Mouse (Mus musculus) heart, adult 2 months (tissue): ENCODE results near the gene Uba7. TPM values are rescaled to one million over a fixed set of nuclear protein-coding genes. Genes with fewer than 3 reads are reported as not detected.

Experiments
- DNase-seq, 2 experiments: peaks; one replicate each; pipeline ENCODE4 v3.0.0; 2021
- H3K27ac ChIP-seq: fragments of 200-600 bp; 2 replicates; pipeline ENCODE4 v1.8.1; 2022
- H3K27me3 ChIP-seq: fragments of 200-500 bp; 2 replicates; pipeline ENCODE4 v1.6.1; 2012; ENCODE audit warnings: mild to moderate bottlenecking, low read length, inconsistent platforms, mixed read lengths; ENCODE audit not compliant: control insufficient read depth, insufficient read depth
- H3K36me3 ChIP-seq: fragments of 200-500 bp; 2 replicates; pipeline ENCODE4 v1.6.1; 2012; ENCODE audit warnings: low read length, inconsistent platforms; ENCODE audit not compliant: control insufficient read depth, insufficient read depth
- H3K4me1 ChIP-seq: fragments of 200-500 bp; 2 replicates; pipeline ENCODE4 v1.6.1; 2011; ENCODE audit warnings: low read length; ENCODE audit not compliant: control insufficient read depth, insufficient read depth
- H3K4me3 ChIP-seq: fragments of 200-600 bp; 2 replicates; pipeline ENCODE4 v1.8.1; 2022
- H3K79me2 ChIP-seq: fragments of 200-500 bp; replicated peaks from 2 replicates; pipeline ENCODE4 v1.6.1; 2012; ENCODE audit warnings: mild to moderate bottlenecking, inconsistent platforms, low read length, moderate library complexity, mixed read lengths; ENCODE audit not compliant: control insufficient read depth, insufficient read depth
- H3K9ac ChIP-seq: fragments of 200-500 bp; 2 replicates; pipeline ENCODE4 v1.6.1; 2012; ENCODE audit warnings: low read depth, mild to moderate bottlenecking, control low read depth, inconsistent platforms, low read length, mixed read lengths
- CTCF ChIP-seq: fragments of 200-600 bp; IDR thresholded peaks from 2 replicates; pipeline ENCODE4 v1.8.1; 2022; ENCODE audit warnings: antibody characterized with exemption, mild to moderate bottlenecking, moderate library complexity
- EP300 ChIP-seq: fragments of 200-500 bp; IDR thresholded peaks from 2 replicates; pipeline ENCODE4 v1.6.1; 2011; ENCODE audit warnings: low read depth, low read length, control low read depth; ENCODE audit not compliant: insufficient read depth
- POLR2A ChIP-seq: fragments of 200-500 bp; IDR thresholded peaks from 2 replicates; pipeline ENCODE4 v1.6.1; 2011; ENCODE audit warnings: mild to moderate bottlenecking, low read depth, low read length, control low read depth; ENCODE audit not compliant: insufficient read depth
- WGBS: fragments of 180-500 bp; shearing (Covaris S2); methylation state at CpG from one replicate; pipeline ENCODE4 v1.1.7; 2018; 5-methylcytosine and 5-hydroxymethylcytosine counted together
- intact Hi-C: fragments of 180-260 bp; cut with DNase I; formaldehyde crosslinking; loops from one replicate; pipeline ENCODE4 v1.15.1; 2025
- polyA plus RNA-seq: library from polyadenylated mRNA; depleted of rRNA; stranded (reverse); fragments of >200 nt; gene quantifications from 2 replicates; pipeline ENCODE4 v1.2.3, GENCODE M21; 2012
- total RNA-seq, 2 experiments: library from RNA; stranded (reverse); gene quantifications; 2 replicates each; pipeline ENCODE4 v1.2.3; 2021

Uba7 gene
- total and polyA plus RNA-seq, 3 experiments: 13.4 to 53.2 (median 15.7) TPM

DNA sequence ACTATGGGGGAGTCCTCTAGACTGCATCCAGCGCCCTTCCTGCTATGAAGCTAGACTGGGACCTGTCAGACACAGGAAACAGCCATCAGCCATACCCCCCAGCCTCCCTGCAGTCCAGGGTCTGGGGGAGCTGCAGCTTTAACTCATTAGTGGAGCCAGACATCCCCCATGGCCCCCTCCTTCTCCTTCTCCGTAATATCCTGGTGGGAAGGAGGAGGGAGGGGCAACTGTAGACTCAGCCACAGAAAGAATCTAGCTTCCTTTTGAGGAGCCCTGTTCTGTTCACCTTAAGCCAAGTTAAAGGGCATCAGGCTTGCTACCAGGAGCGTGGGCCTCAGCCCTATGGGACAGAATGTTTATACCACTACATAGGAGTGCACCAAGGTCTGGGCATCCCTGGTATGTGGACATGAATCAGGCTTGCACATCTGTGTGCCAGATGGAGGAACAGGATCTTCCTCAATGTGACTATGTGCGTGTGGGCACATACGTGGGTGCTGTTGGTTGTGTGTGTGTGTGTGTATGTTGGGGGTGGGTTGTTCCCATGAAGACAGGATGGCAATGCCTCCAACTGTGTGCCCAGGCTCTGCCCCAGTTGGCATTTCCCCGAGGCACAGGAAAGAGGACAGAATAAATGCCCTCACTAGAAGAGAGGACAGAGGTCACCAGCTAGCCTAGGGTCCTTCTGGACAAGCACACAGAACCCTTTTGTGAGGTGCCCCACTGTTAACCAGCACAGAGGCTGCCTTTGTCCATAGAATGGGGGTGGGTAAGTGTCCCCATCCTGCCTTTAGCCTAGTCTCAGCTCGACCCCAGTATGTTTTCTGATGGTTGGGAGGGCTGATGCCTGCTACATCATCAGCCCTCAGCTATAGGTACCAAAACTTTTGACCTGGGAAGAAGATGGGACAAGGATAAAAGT, 6.6 kb downstream of the Uba7 start:
- peak overlapping the region; percentile 53 for H3K9ac ChIP-seq
- no peaks in the 10 kb centered on the region; the same call in 1 of the 2 replicates for H3K36me3 ChIP-seq
- H3K27me3 ChIP-seq: no peaks in the 10 kb centered on the region
- peak overlapping the region; percentile 44 for H3K4me3 ChIP-seq
- peaks cover 24% of the 10 kb centered on the region for H3K4me1 ChIP-seq
- peak in 1 of 2 experiments; percentile 35 for DNase-seq
- intact Hi-C loops: no loop called here
- peak; percentile 82 for TF ChIP-seq POLR2A
- no peak; the same call in 1 of the 2 replicates for TF ChIP-seq EP300
- TF ChIP-seq CTCF: no peak
- peak overlapping the region; percentile 97 for H3K27ac ChIP-seq
- WGBS: 24% methylated on average over 7 of the region's 7 CpGs
- H3K79me2 ChIP-seq: no peaks in the 10 kb centered on the region

DNA sequence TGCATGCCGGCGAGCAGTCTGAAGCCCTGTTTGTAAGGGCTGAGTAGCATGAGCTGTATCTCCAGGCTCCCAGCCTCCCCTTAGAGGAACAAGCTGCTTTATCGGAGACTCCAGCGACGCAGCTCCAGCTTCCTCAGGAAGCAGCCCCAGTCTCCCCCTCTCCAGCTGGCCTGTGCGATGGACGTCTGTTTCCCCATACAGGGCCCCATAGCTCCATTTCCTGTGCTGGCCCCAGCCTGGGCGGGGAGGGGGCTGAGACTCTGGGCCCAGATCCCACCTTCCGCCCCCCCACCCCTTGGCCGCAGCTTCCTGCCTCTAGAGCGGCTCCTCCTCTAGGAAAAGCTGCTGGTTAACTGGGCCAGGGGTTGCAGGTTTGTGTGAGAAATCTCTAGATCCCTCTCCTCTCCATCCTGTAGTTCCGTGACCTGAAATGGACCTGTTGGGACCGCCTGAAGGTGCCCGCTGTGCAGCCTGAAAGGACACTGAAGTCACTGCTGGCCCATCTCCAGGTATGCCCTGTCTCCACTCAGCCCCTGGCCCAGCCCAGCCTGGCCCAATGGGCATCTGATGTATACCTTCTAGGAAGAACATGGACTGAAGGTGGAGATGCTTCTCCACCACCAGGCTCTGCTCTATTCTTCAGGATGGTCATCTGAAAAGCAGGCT, 7.5 kb downstream of the Uba7 start, which contains the start of gene Gm20661:
Gene Gm20661, plus strand, starts transcription at position 378 of the 666 bp plus-strand sequence.
- H3K4me1 ChIP-seq: peaks cover 24% of the 10 kb centered on the region
- H3K79me2 ChIP-seq: no peaks in the 10 kb centered on the region
- intact Hi-C loops: no loop called here
- peak within 1 kb of the TSS; percentile 94 for H3K4me3 ChIP-seq
- peak; percentile 86 for TF ChIP-seq POLR2A
- TF ChIP-seq CTCF: no peak
- peak; percentile 98 for TF ChIP-seq EP300
- peak within 1 kb of the TSS; percentile 81 for H3K9ac ChIP-seq
- peak within 1 kb of the TSS; percentile 97 for H3K27ac ChIP-seq
- H3K36me3 ChIP-seq: no peaks in the 10 kb centered on the region; the same call in 1 of the 2 replicates
- WGBS: 14% methylated on average over 14 of the region's 14 CpGs
- H3K27me3 ChIP-seq: no peaks in the 10 kb centered on the region
- peak; percentile 82 to 89 for DNase-seq

DNA sequence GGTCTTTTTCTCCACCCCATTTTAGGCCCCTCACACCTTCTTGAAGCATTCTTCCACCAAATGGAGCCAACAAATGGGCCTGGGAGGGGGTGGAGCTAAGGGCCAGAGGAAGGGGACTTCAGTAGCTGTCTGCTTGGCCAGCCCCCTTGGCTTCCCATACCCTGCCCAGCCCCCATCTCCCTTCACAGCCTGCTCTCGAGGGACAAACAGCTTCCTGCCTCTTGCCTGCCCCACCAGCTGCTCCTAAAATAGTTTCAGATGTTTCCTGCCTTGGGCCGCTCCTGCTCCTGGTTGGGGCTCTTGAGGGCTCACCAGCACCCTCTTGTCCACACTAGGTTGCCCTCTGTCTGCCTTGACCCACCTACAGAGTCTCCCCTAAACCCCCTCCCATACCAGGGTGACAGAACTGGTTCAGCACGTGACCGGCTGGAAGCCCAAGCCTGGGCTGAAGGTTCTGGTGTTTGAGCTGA, 8.2 kb downstream of the Uba7 start:
- WGBS: 24% methylated on average over 4 of the region's 4 CpGs
- Histone ChIP-seq H3K4me3 (peak overlapping the region; percentile 94), H3K27me3 (no peaks in the 10 kb centered on the region), H3K9ac (peak overlapping the region; percentile 81), H3K4me1 (peaks cover 24% of the 10 kb centered on the region), H3K27ac (peak overlapping the region; percentile 97), H3K79me2 (no peaks in the 10 kb centered on the region), H3K36me3 (no peaks in the 10 kb centered on the region; the same call in 1 of the 2 replicates)
- TF ChIP-seq CTCF (no peak), POLR2A (peak; percentile 87), EP300 (peak; percentile 99)
- DNase-seq: peak; percentile 87 to 92
- intact Hi-C loops: no loop called here

DNA sequence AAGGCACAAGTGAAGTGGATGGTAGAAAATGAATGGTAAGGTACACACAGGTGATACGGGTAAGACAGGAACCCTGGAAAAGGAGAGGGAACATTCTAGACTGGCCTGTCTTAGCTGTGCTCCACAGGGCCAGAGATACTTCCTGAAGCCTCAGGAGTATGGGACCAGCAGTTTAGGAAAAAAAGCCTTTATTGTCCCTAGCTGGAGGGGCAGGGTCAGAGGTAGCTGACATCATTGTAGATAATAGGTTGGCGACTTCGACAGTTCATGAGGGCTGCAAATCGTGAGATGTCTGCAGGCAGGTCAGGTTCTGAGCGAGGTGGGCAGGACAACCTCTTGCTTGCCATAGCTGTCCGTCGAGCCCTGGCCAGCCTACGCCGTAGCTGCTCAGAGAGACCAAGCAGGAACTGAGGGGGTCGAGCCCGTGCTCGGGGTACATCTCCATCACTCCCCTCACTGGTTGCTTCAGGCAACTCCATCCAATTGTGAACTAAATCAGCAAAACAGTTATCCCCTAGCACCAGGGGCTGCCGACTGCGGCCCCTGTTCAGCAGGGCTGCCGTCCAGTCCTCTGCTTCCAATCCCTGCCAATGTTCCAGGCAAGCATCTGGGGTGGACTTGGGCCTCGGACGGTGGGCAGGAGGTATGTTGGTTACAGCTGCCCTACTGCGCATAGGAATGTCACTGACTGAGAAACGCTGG, 8.9 kb downstream of the Uba7 start:
- Histone ChIP-seq H3K36me3 (no peaks in the 10 kb centered on the region; the same call in 1 of the 2 replicates), H3K4me1 (peaks cover 23% of the 10 kb centered on the region), H3K27ac (peak overlapping the region; percentile 97), H3K79me2 (no peaks in the 10 kb centered on the region), H3K27me3 (no peaks in the 10 kb centered on the region), H3K4me3 (peak overlapping the region; percentile 94), H3K9ac (peak overlapping the region; percentile 81)
- intact Hi-C loops: no loop called here
- DNase-seq: peak in 1 of 2 experiments; percentile 59
- WGBS: 30% methylated on average over 19 of the region's 19 CpGs
- TF ChIP-seq CTCF: no peak
- no peak for TF ChIP-seq EP300
- no peak for TF ChIP-seq POLR2A

DNA sequence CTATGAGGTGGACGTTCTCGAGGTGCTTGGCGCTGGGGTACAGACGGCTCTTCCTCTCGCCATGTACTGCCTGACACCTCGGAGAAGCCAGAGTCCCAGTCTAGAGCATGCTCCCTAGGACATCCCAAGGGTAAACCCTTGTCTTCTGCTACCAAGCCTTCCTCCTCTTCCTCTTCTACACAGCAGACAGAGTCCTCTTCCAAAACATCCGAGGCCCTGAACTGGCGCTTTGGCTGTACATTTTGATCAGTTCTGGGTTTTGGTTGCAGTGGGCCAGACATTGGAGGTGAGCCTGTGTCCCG, 9.4 kb downstream of the Uba7 start:
- peak; percentile 41 to 53 for DNase-seq

More for the DNA sequence above, 9.4 kb downstream of the Uba7 start:
- H3K4me1 ChIP-seq: peaks cover 22% of the 10 kb centered on the region
- H3K9ac ChIP-seq: peak overlapping the region; percentile 81
- H3K36me3 ChIP-seq: no peaks in the 10 kb centered on the region; the same call in 1 of the 2 replicates
- H3K79me2 ChIP-seq: no peaks in the 10 kb centered on the region
- no peak for TF ChIP-seq POLR2A
- WGBS: 38% methylated on average over 9 of the region's 9 CpGs
- H3K27me3 ChIP-seq: no peaks in the 10 kb centered on the region
- H3K4me3 ChIP-seq: peak overlapping the region; percentile 94
- intact Hi-C loops: no loop called here
- H3K27ac ChIP-seq: peak overlapping the region; percentile 97
